Mouse (Mus musculus): Measurements from ENCODE around the gene Olfr536.
"Not testable (repeated sequence)": the region's sequence is repeated elsewhere in the genome, so short reads cannot be mapped to it uniquely, and the experiment has no call there.

The Olfr536 gene

DNA sequence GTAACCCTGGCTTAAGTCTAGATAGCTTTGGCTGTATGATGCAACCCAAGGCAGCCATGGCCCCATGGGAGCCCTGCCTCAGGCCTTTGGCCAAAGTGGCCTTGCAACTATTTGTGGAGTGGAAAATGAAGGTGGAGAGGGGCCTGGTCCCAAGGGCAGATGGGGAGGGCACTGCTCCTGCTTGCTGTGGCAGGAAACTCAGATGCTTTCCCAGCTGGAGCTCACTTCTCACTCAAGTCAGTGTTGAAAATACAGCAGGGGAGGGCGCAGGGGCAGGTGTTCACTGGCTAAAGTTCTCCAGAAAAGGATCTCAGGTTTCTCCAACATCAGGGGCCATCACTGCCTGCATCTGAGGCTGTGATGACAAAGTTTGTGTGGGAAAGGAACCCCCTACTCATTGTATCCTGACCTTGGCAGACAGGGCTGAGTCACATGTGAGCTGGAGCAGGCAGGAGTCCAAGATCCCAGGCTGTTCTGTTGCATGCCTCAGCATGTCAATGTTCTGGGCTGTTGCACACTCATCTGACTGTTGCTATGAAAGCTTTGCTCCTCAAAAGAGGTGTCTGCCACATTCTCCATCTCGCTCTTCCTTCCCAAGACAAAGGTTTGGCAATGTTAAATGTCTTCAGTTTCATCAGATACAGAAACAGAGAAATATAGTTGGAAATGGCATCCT, at the start of gene Olfr536:
TSS of gene Olfr536 (minus strand) at position 51 of the 676 bp plus-strand sequence.
- DNase-seq (ENCODE audit: low spot score in 2 of 2): not testable (repeated sequence)

DNA sequence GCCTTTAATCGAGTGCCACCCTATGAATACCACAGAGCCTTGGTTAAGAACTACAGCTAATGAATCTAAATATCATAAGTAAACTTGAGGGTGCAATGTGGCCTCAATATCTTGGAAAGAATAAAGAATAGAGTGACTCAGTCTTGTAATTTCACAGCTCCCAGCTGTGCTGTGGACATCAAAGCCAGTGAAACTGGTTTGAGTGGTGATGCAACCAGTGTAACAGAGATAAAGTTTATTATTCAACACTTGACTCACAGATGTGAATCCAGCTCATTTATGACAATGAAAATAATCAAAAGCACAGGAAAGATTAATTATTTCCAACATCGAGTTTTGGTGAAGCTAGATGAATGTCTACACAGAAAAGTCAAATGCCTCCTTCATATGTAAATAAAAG, 32.5 kb upstream of the Olfr536 start:
- DNase-seq (ENCODE audit: low spot score in 2 of 2): no peak

DNA sequence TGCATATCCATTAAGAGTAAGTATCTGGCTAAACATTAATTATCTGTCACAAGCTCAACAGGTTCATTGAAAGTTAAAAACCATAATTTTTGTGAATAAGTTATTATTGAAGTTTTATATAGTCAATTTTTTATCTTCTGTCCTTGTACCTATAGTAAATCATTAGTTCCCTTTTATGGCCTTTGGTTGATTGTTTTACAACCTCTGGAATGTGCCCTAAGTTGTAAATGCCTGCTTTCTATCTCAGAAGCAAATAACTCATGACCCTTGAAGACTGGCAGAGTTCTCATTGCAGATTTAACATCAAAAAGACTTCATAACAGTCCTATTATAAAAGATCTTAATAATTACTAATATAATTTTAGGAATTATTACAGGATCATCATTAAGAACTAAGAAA, 12.5 kb downstream of the Olfr536 start:
- DNase-seq (ENCODE audit: low spot score in 2 of 2): no peak

DNA sequence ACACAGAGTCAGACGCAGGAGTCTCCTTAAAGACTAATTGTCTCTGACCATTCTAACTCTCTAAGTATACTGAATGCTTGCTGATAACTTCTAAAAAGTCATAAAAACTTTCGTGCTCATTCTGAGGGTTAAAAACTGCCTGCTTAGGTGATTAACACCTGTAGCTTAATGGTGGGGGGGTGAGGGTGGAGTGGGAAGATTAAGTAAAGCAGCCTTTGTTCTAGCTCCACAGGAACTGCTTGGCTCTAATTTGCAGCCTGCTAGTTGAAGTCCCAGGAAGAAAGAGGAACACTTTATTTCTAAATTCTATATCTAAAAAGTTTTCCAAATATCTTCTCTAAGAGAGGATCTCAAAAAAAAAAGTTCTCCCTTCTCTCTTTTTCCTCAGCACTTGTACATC, 13.0 kb downstream of the Olfr536 start:
- DNase-seq (ENCODE audit: low spot score in 2 of 2): no peak

DNA sequence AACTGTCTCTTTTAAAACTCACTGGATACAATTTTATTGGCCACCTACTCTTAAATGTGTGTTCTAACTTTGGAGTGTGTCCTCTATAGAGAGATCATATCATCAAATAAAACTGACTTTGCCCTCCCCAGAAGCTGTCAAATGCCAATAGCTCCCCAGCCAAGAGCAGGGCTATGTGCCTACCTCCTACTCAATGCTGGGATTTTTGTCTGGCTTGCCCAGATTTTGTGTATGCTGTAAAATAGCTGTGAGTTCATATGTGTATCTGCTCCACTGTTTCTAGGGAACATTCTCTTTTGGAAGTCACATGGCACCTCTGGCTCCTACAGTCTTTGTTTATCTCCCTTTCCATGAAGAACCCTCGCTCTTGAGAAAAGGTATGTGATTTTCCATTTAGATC, 18.2 kb downstream of the Olfr536 start:
- DNase-seq (ENCODE audit: low spot score in 2 of 2): no peak

DNA sequence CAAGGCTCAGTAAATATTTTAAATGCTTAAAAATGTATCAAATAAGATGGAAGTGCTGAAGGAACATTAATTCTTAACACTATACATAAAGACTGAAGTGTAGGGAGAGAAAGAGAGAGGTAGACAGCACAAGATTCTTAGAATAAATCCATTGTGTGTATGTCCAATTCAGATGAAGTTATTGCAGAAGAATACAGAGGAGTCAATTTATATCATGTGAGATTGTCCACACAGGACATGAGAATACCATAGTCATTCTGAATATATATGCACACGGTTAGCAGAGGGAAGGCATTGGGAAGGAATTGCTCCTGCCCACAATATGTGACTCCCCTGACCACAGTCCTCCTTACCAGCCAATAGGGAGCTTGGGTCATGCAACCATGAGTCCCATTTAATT, 23.3 kb downstream of the Olfr536 start, which contains the start of gene Olfr535:
TSS of gene Olfr535 (plus strand) at position 301 of the 400 bp plus-strand sequence.
- no peak for DNase-seq (ENCODE audit: low spot score in 2 of 2)

DNA sequence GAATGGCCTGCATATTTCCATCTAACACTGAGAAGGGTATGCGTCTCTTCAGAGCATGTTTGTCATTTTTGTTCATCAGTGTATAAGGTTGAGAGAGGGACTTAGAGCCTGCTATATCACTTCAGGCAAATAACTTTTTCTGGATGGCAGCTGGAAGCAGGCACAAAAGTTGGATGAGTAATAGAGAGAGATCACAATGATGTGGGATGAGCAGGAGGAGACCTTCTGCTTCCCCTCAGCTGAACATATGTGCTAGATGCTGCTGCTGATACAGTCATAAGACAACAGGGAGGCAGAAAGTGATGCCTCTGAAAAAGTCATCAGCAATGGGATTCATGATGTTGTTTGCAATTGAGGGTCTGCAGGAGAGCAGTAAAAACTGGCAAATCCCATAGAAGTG, 28.5 kb downstream of the Olfr536 start:
- DNase-seq (ENCODE audit: low spot score in 2 of 2): no peak

DNA sequence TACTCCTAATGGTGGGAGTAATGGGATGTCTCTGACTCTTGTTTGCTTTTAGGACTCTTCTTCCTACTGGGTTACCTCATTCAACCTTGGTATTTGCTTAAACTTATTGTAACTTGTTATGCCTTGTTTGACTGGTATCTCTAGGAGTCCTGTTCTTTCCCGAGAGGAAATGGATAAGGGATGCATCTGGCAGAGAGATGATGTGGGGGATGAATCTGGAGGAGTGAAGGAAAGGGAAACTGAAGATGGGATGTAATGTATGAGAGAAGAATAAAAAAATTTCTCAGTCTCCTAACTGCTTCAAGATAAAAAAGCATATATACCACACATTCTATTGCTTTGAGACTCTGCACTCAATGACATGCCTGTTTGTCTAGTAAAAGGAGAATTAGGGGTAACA, 29.3 kb downstream of the Olfr536 start:
- DNase-seq (ENCODE audit: low spot score in 2 of 2): no peak

DNA sequence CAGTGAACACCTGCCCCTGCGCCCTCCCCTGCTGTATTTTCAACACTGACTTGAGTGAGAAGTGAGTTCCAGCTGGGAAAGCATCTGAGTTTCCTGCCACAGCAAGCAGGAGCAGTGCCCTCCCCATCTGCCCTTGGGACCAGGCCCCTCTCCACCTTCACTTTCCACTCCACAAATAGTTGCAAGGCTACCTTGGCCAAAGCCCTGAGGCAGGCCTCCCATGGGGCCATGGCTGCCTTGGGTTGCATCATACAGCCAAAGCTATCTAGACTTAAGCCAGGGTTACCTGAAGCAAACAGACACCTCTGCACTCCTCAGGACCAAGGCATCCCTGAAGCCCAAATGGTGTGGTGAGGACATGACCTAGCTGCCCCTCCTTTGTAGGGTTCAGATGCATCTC, 44.1 kb downstream of the Olfr536 start, which contains the start of gene Olfr533:
TSS of gene Olfr533 (plus strand) at position 301 of the 400 bp plus-strand sequence.
- DNase-seq (ENCODE audit: low spot score in 2 of 2): not testable (repeated sequence)

Data from urinary bladder, adult 18-20 months (tissue).